Mouse (Mus musculus) layer of hippocampus, postnatal 14 days (tissue): ENCODE measurements at regions not wholly inside any gene's neighbourhood (a gene's known extent, or its start where the extent isn't known, plus 50 kb on each side); places are given as distances from the start of the nearest gene placed in this dataset.
A peak's percentile ranks its signal among the peaks of the same experiment; 100 is the strongest.

Experiments
- DNase-seq, 2 experiments: peaks; one replicate each; pipeline ENCODE4 v3.0.0; 2021 to 2022; ENCODE audit warnings: low spot score in 2 of 2, mixed read lengths in 1 of 2

GRCm38 (mm10) chr5:68572816-68573215, 541.2 kb downstream of the Grxcr1 start:
- no peak for DNase-seq

- DNase-seq, result no peak
Measured at GRCm38 (mm10) chr5:68575827-68576226, 544.2 kb downstream of the Grxcr1 start.

GRCm38 (mm10) chr5:68578496-68578895, 546.9 kb downstream of the Grxcr1 start:
- no peak for DNase-seq

GRCm38 (mm10) chr5:68592423-68592822, 560.8 kb downstream of the Grxcr1 start:
- no peak for DNase-seq

GRCm38 (mm10) chr5:68618451-68618850, 586.8 kb downstream of the Grxcr1 start:
- peak in 1 of 2 experiments; percentile 16 for DNase-seq

- peak in 1 of 2 experiments; percentile 1 for DNase-seq
Measured at GRCm38 (mm10) chr5:68635400-68635799, 603.8 kb downstream of the Grxcr1 start.

GRCm38 (mm10) chr5:68672834-68673233, 641.2 kb downstream of the Grxcr1 start:
- no peak for DNase-seq

GRCm38 (mm10) chr5:68701342-68701741, 640.1 kb downstream of the Kctd8 start:
- DNase-seq, result no peak

GRCm38 (mm10) chr5:68705411-68706080, 635.9 kb downstream of the Kctd8 start:
- DNase-seq, result peak in 1 of 2 experiments; percentile 14

GRCm38 (mm10) chr5:68726733-68727132, 614.7 kb downstream of the Kctd8 start:
- no peak for DNase-seq

GRCm38 (mm10) chr5:68735186-68735585, 606.3 kb downstream of the Kctd8 start:
- no peak for DNase-seq

GRCm38 (mm10) chr5:68750499-68750898, 591.0 kb downstream of the Kctd8 start:
- no peak for DNase-seq

- DNase-seq, result no peak
Measured at GRCm38 (mm10) chr5:68753025-68753424, 588.5 kb downstream of the Kctd8 start.
